Mouse (Mus musculus): ENCODE measurements around the gene Phldb3.

Phldb3 gene

GRCm38 (mm10) chr7:24630116-24630880, 19.7 kb downstream of the Phldb3 start:
- no peak for DNase-seq (ENCODE audit: low spot score in 2 of 2)

DNA sequence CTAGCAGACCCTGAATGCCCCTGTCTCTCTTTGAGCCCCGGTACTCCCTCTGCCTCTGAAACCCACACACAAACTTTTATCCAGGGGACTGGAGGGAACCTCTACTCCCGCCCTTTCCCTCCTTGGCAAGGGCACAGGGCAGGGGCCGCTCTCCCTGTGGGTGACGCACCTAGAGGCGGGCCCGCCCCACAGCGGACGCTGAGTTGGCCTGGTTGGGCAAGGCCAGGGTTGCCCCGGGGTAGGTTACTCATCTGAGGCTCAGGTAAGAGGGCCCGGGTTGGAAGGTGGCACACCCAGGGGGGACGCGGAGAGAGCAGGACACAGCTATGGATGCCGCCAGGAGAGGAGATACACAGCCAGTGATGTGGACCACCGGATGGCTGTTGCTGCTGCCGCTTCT, 25.7 kb downstream of the Phldb3 start, which contains the start of gene Lypd3:
TSS of gene Lypd3 (plus strand) at position 287 of the 400 bp plus-strand sequence.
- DNase-seq (ENCODE audit: low spot score in 2 of 2) = no peak

GRCm38 (mm10) chr7:24637046-24637445, 26.5 kb downstream of the Phldb3 start:
- no peak for DNase-seq (ENCODE audit: low spot score in 2 of 2)

DNA sequence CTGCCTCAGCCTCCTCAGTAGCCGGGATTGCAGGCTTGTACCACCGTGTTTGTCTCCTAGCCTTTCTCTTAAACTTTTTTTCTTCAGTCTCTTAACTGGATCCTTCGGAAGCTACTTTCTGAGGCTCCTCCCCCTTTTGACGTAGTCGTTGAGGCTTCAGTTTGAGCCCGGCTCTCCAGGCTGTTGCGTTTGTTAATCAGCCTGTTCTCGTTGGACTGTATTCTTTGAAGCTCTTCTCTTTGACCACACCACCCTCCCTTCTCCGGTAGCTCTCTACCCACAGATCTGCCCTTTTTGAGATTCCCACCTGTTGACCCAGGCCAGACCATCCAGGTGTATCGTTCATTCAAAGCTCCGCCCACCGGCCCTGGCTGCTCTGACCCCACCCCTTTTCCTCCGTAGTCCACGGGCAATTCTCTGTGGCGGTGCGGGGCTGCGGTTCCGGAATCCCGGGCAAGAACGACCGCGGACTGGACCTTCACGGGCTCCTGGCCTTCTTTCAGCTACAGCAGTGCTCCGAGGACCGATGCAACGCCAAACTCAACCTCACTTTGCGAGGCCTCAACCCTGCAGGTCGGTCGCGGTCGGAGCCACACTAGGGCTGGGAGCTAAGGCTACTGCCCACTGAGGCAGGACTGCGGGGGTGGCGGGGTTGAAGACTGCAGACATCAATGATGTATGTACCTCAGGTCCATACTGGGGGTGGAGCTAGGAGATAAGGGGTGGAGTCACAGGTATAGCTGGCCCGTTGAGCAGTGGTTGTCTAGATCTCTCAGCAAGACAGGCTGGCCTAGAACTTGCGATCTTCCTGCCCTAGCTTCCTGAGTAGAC, 27.7 kb downstream of the Phldb3 start:
- no peak for DNase-seq (ENCODE audit: low spot score in 2 of 2)

DNA sequence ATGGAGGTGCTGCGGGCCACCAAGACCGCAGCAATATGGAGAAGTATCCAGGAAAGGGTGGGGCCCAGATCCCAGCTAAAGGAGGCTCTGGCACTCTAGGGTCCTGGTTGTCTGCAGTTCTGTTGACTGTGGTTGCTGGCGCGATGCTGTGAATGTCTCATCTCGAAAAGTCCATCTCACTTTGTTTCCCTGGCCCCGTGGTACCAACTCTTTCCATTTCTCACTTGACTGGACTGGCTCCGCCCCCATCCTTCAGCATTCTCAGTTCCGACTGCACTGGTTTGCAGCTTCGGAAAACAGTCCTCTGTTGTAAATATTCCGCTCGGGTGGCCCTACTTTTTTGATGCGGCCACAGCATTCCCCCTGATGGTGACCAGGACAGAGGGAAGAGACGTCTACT, 29.9 kb downstream of the Phldb3 start:
- DNase-seq (ENCODE audit: low spot score in 2 of 2) = no peak

GRCm38 (mm10) chr7:24642491-24642890, 31.9 kb downstream of the Phldb3 start:
- DNase-seq (ENCODE audit: low spot score in 2 of 2) = no peak

- DNase-seq (ENCODE audit: low spot score in 2 of 2) = no peak
Measured at GRCm38 (mm10) chr7:24644492-24644891, 33.9 kb downstream of the Phldb3 start.

DNA sequence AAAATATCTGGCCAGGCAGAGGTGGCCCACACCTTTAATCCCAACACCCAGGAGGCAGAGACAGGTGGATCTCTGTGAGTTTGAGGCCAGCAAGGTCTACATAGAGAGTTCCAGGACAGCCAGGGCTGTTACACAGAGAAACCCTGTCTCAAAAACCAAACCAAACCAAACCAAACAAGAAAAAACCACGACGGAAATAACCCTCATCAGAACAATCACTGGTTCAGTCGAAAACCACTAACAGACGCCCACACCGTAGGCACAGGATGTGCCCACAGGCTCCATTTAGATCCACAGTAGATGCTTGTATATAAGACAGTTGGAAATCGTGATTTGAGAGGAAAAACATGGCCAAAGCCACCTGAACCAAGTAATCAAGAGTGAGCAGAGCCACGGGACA, 34.4 kb downstream of the Phldb3 start:
- no peak for DNase-seq (ENCODE audit: low spot score in 2 of 2)

GRCm38 (mm10) chr7:24646486-24646885, 35.9 kb downstream of the Phldb3 start:
- DNase-seq (ENCODE audit: low spot score in 2 of 2) = no peak

GRCm38 (mm10) chr7:24653681-24654080, 43.1 kb downstream of the Phldb3 start:
- no peak for DNase-seq (ENCODE audit: low spot score in 2 of 2)

DNA sequence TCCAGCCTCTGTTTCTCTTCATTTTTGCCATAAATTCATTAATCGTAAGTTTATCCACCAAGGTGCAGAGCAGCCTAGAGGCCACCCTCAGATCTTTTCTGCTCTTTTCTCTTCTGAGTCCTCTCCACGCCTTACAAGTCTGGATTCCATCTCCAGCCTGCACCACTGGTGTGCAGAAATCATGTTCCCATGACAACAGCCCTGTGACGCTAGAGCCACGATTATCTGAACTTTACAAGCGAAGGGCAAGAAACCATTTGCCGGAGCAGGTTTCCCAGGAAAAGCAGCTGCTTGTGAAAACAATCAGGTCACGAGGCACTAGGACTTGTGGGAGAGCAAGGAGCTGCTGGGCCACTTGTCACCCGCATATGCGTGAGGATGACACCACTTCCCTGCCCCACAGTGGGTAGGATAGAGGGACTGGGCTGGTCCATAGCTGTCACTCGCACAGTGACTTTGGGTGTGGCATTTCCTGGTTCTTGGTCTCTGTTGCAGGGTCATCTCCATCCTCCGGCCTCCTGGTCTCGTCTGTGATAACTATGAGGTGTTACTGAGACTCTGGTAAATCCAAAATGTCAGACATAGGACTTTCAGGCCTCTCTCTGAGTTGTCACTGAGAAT, 49.3 kb downstream of the Phldb3 start:
- peak in 1 of 2 experiments; percentile 8 for DNase-seq (ENCODE audit: low spot score in 2 of 2)

- no peak for DNase-seq (ENCODE audit: low spot score in 2 of 2)
Measured at GRCm38 (mm10) chr7:24661118-24661904, 50.7 kb downstream of the Phldb3 start.

- DNase-seq (ENCODE audit: low spot score in 2 of 2) = peak; percentile 20 to 54
Measured at GRCm38 (mm10) chr7:24662575-24662974, 52.0 kb downstream of the Phldb3 start.

GRCm38 (mm10) chr7:24664301-24664700, 53.7 kb downstream of the Phldb3 start:
- DNase-seq (ENCODE audit: low spot score in 2 of 2) = no peak

- DNase-seq (ENCODE audit: low spot score in 2 of 2) = no peak
Measured at GRCm38 (mm10) chr7:24664959-24665358, 54.4 kb downstream of the Phldb3 start.

GRCm38 (mm10) chr7:24671944-24672439, 61.4 kb downstream of the Phldb3 start:
- DNase-seq (ENCODE audit: low spot score in 2 of 2) = no peak

- no peak for DNase-seq (ENCODE audit: low spot score in 2 of 2)
Measured at GRCm38 (mm10) chr7:24676575-24676974, 66.0 kb downstream of the Phldb3 start, which contains the start of gene Tex101. Gene Tex101 (minus strand): TSS chr7:24676675.

Measured in frontal cortex, postnatal 14 days (tissue).